Mouse (Mus musculus) kidney, adult 11 months (tissue): ENCODE data around the gene Evx2.

ENCODE experiments used
- DNase-seq: peaks from one replicate; pipeline ENCODE4 v3.0.0; 2022

Evx2 gene

DNA sequence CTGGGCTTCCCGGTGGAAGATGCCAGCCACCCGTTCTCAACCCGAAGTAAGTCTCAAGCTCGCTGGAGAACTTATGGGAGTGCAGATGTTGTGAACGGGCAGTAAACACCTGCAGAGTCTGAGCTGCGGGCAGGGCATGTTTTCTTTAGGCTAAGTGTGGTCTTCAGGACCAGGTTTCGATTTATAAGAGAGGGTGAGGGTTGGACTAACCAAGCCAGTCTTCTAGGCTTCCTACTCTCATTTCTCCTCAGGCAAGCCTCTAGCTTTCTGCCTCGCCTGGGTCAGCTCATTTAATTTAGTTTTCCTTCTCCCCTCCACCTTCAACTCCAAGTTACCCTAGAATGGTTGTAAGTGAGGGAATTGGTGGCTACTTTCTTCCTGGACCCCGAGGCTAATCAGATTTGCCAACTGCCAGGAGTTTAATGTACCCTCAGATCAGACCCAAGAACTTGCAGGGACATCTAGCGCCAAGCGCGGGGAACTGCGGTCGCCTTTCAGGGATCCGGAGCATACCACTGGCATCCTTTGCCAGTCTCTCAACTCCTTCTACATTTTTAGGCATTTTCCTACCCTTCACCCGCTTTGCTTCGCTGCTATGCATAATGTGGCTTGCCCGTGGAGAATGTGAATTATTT lies 4.1 kb upstream of the Evx2 start:
- DNase-seq, result peak; percentile 50

- DNase-seq, result no peak
Observed at GRCm38 (mm10) chr2:74661685-74662084, 2.3 kb upstream of the Evx2 start.

- DNase-seq, result no peak
Observed at GRCm38 (mm10) chr2:74660421-74661375, 1.3 kb upstream of the Evx2 start.

DNA sequence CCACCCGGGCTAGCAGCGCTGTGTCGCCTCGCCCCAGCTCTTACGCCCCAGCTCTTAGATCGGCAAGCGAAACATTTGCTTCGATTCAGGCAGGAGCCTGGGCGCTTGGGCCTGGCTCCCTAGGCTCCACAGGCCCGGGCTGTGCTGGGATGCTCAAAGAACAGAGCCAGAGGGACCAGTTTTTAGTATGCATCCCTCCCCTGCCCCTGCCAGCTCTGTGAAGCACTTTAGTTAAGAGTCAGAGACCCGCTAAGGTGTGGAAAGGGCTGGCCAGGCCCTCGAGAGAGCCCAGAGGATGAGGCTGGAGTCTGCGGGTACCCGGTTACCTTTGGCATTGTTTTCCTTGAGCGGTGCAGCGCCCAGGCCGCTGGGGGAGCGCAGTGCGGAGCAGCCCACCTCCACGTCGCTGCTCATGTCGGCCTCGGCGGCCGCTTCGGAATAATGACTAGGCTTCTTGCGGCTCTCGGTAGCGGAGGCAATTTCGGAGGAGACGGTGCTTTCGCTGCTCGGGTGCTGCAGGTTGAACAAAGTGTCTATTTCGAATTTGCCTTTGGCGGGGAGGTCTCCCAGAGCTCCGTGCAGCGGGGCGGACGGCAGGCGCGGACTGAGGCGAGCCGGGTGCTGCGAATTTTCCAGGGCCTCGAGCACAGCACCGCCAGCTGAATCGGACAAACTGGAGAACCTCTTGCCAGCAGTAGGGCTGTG lies 538 bp downstream of the Evx2 start:
- DNase-seq, result no peak

GRCm38 (mm10) chr2:74658024-74658666 lies 1.2 kb downstream of the Evx2 start:
- no peak for DNase-seq

- DNase-seq, result no peak
Observed at GRCm38 (mm10) chr2:74657251-74658023, 1.9 kb downstream of the Evx2 start.

DNA sequence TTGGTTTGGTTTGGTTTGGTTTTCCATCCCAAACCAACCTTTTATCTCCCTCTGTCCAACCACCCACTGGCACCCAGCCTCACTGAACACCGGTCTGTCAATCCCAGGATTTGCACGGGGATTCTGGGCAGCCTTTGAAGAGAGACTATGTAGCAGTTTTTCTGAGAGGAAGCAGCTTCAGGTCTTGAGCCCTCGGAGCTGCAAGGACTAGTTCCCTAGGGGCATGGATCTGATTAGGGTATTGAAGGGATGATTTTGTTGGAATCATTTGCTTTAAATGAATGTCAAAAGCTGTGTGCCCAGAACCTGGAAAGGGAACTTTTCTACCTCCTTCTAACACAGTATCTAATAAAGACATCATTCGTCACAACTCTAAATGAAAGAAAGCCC lies 2.7 kb downstream of the Evx2 start:
- no peak for DNase-seq

DNA sequence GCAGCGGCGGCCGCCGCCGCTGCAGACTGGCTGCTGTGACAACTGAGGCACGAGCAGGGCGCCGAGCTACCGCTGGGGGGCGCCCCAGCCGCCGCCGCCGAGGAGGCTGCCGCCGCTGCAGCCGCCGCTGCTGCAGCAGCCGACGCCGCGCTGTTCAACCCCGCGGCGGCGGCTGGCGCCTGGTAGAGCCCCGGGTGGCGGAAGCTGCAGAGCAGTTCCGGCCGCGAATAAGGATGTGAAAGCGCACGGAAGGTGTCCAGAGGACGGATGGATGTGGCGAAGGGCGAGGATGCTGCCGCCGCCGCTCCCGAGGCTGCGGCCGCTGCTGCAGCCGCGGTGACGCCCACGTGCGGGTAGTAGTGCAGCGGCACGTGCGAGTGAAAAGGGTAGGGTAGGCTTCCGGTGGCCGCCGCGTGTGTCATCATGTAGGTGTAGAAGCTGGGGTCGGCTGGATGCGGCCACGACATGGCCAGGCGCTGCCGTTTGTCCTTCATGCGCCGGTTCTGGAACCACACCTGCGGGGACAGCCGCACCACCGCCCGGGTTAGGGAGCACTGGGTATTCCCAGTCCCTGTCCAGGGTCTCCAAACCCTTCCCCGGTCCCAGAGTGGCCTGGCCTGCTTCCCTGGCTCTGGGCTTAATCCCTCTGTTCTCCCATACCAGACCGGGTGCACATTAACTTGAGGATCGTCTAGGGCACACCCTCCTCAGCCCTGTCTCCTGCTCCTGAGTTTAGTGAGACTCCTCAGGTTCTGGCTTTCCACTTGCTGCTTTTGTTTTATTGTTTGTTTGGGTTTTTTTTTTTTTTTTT lies 3.3 kb downstream of the Evx2 start:
- no peak for DNase-seq

DNA sequence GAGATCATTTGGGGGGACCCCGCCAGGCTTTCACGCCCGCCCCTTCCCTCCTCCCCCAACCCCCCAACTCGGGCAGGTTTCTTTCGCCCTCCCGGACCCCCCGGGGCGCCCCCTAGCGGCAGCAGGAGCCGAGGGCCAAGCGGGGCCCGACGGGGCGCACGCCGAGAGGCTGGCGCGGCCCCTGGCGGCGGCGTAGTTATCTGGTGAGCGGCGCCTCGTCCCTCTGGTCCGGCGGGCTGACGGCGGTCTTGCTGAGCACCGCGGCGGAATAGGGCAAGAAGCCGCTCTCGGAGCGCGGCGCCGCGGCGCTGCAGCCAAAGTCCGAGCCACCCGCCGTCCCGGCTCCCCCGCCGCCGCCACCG lies 4.0 kb downstream of the Evx2 start:
- no peak for DNase-seq

- no peak for DNase-seq
Observed at GRCm38 (mm10) chr2:74654743-74655419, 4.5 kb downstream of the Evx2 start.

DNA sequence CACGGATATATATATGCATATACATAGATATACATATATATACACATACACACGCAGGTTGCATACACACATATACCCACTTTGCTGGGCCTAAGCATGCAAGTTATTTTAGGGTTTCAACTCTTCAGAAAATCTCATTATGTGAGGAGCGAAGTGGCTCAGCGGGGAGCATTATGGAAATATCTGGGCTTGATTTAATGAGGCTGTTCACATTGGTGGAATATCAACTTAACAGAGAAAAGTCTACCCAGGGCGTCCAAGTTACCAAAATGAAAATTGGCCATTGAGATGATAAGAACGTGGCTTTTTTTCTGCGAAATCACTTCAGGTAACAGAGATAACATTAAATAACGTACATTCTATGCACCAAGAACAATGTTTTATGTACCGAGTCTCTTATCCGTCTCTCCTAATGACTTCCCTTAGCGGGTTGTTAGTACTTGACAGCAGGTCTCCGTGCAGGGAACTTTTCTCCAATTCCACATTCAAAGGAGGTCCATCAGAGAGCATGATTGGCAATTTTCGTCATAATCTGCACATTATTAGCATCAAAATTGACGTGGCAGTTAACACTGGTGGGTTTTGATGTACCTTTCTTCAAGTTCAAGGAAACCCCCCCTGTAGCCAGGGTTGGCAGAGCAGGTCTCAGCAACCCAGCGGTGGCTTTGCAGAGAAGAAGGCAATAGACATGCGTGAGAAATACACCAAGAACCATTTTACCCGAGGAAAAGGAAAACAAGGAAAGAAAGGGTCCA lies 5.4 kb downstream of the Evx2 start:
- no peak for DNase-seq

DNA sequence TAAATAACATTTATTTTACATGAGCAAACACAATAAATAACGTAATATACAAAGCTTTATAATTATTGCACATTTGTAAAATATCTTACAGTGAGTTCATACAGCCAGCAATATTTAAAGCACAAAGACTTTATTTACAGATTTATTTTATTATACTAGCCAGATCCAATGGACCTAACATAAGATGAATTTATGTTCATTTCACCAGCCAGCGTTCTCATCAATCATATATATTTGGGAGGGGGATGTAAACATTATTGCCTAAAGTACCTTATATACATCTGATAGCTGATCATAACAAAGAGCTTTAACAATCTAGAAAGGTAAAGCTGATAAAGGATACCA lies 6.4 kb downstream of the Evx2 start:
- no peak for DNase-seq

GRCm38 (mm10) chr2:74647082-74647864 lies 12.1 kb downstream of the Evx2 start:
- DNase-seq, result no peak

GRCm38 (mm10) chr2:74645631-74646030 lies 13.7 kb downstream of the Evx2 start:
- no peak for DNase-seq

DNA sequence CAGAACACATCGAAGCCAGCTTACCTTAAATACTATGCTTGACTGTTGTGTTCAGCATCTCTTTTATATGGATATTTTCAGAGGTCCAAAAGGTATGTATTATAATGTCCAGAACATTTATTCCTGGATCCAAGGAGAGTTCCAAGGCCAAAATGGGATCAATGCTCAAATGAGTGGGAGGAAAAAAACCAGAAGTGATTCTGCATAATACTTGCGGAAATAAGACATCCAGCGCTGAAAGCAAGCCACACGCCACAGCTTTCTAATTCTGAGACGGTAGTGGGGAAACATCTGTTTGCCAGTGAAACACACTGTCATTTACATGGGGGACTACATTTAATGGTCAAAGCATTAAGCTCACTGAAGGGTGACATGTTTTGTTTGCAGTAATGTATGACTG lies 16.9 kb downstream of the Evx2 start:
- no peak for DNase-seq

- no peak for DNase-seq
Observed at GRCm38 (mm10) chr2:74635412-74635811, 23.9 kb downstream of the Evx2 start.

DNA sequence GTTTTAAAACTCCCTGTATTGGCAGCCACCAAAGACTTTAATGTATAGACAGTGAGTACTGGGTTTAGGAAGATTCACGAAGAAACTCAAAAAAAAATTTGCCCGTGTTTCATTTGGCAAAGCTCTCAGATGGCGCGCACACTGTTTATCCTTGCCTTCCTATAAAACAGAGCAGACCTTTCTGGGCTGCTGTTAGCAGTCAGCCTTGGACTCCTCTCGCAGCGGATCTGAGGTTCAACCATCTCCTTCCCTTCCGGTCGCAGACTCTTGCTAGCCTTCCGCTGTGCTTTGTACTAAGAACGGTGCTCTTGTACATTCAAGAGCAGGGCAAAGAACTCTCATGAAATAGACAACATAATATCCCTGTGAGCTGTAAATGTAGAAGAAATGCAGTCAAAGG lies 39.0 kb downstream of the Evx2 start:
- DNase-seq, result no peak

GRCm38 (mm10) chr2:74619676-74620246 lies 39.6 kb downstream of the Evx2 start:
- DNase-seq, result no peak

GRCm38 (mm10) chr2:74617706-74618105 lies 41.7 kb downstream of the Evx2 start:
- no peak for DNase-seq
